Mouse (Mus musculus): ENCODE results near the gene Cyp2d9. TPM values are rescaled to one million over a fixed set of nuclear protein-coding genes. Genes with fewer than 3 reads are reported as not detected.

Cyp2d9 gene
- polyA plus RNA-seq, 1 experiment from 2014 or later = not detected

DNA sequence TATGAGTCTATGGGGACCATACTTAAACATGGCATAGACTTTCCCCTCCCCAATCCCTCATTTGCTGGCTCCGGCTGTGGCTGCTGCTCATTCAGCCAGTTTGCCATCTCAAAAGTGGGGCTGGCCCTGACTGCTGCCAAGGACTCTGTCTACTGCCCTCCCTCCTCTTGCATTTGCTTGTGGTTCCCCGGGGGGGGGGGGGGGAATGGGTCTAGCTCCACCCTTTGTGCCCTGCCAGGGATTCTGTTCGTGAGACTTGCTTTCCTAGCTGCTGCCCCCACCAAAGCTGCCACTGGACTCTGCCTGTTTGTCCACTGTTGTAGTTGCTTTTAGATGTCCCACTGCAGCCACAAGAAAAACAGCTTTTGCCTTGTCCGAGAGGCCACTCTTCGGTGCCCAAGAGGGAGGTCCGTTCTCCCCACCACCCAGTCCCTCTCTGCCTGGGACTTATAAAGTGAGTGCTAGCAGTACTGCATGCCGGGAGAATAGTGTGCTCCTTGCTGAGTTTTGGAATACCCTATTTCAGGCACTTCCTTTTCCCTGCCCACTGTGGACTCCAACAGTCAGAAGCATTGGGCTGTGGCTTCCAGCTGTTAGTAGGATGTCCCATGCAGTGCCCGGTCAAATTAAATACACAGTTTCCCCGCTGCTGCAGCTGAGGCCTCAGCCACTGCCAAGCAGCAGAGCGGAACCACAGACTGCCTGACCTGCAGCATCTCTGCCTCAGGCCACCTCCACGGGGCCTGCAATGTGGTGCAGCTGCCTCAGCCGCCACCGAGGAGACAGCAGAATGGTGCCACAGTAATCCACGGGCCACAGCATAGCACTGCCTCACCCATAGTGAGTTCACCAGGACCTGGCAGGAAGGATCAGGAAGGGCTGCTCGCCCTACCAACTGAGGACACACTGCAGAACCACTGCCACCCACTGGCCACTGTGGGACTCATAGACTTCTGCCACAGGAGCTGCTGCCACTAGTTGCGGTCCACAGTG is 16.1 kb upstream of the Cyp2d9 start:
- peak; percentile 95 for ATAC-seq (replicated peaks; ENCODE audit: insufficient number of reproducible peaks, insufficient read depth, low FRiP score, low read depth)

GRCm38 (mm10) chr15:82418616-82419015 is 14.6 kb upstream of the Cyp2d9 start:
- no peaks in the 10 kb centered on the region for H3K9me3 ChIP-seq (replicated peaks)
- H3K4me2 ChIP-seq = no peak overlapping the region
- no peak overlapping the region for H3K9ac ChIP-seq
- H3K4me1 ChIP-seq (replicated peaks) = peaks cover 6% of the 10 kb centered on the region
- WGBS = 69% methylated on average over 1 of the region's 1 CpGs
- no peaks in the 10 kb centered on the region for H3K27me3 ChIP-seq
- H3K36me3 ChIP-seq = no peaks in the 10 kb centered on the region
- no peak overlapping the region for H3K4me3 ChIP-seq
- H3K27ac ChIP-seq = no peak overlapping the region
- no peak for ATAC-seq (replicated peaks; ENCODE audit: insufficient number of reproducible peaks, insufficient read depth, low FRiP score, low read depth)

More for the DNA sequence above, 16.1 kb upstream of the Cyp2d9 start:
- H3K27me3 ChIP-seq = no peaks in the 10 kb centered on the region
- peak overlapping the region; percentile 47 for H3K4me2 ChIP-seq
- 32% methylated on average over 16 of the region's 16 CpGs for WGBS
- no peaks in the 10 kb centered on the region for H3K36me3 ChIP-seq
- 0 out of 2 replicates have a peak overlapping the region, but pooled peaks have one; percentile 14 for H3K9ac ChIP-seq
- H3K27ac ChIP-seq = no peak overlapping the region
- peaks cover 6% of the 10 kb centered on the region for H3K4me1 ChIP-seq (replicated peaks)
- H3K4me3 ChIP-seq = peak overlapping the region; percentile 13; the same call in 1 of the 2 replicates
- no peaks in the 10 kb centered on the region for H3K9me3 ChIP-seq (replicated peaks)

DNA sequence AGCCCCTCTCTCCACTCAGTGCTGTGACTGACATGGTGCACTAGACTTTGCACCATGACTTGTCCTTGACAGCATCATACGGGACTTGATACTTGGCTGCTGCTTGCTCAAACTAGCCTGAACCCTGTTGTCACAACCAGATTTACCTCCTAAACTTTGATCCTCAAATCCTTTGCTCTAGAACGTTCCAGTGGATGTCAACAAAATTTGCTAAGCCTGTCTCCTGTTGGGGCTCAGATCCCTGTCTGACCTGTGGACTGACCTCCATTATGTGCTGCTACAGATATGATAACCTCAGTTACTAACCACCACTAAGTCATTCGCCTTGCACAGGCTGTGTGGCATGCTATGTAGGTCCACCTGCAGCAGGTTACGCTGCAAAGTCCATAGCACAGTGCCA is 10.3 kb upstream of the Cyp2d9 start:
- ATAC-seq (replicated peaks; ENCODE audit: insufficient number of reproducible peaks, insufficient read depth, low FRiP score, low read depth) = no peak
- Histone ChIP-seq H3K9me3 (replicated peaks) (no peaks in the 10 kb centered on the region), H3K36me3 (no peaks in the 10 kb centered on the region), H3K27me3 (no peaks in the 10 kb centered on the region), H3K9ac (no peak overlapping the region), H3K4me2 (no peak overlapping the region), H3K4me3 (no peak overlapping the region), H3K27ac (no peak overlapping the region), H3K4me1 (replicated peaks) (no peaks in the 10 kb centered on the region)
- WGBS = 77% methylated on average over 4 of the region's 4 CpGs

DNA sequence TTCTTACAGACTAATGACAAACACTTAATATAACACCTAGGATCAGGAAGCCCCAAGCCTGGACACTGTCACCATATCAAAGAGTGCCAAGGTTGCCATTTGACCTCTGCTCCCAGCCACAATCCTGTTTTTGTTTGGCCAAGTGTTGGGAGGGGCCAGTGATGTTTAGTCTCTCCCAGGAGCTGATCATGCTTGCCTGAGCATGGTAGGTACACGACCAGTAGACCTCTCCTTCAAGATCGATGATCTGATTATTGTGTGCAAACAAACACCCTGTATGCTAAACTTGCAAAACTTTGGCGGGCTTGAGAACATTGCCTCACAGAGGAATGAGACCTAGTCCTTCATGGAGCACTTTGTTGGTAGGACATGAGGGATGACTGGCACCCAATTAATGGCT is 9.8 kb upstream of the Cyp2d9 start:
- 73% methylated on average over 3 of the region's 3 CpGs for WGBS
- no peak for ATAC-seq (replicated peaks; ENCODE audit: insufficient number of reproducible peaks, insufficient read depth, low FRiP score, low read depth)
- Histone ChIP-seq H3K36me3 (no peaks in the 10 kb centered on the region), H3K4me1 (replicated peaks) (no peaks in the 10 kb centered on the region), H3K9me3 (replicated peaks) (no peaks in the 10 kb centered on the region), H3K27me3 (no peaks in the 10 kb centered on the region), H3K4me2 (no peak overlapping the region), H3K9ac (no peak overlapping the region), H3K27ac (no peak overlapping the region), H3K4me3 (no peak overlapping the region)

GRCm38 (mm10) chr15:82433621-82434020 is 384 bp downstream of the Cyp2d9 start:
- Histone ChIP-seq H3K9me3 (replicated peaks) (peaks cover 9% of the 10 kb centered on the region), H3K9ac (no peak overlapping the region), H3K27ac (no peak overlapping the region), H3K4me1 (replicated peaks) (no peaks in the 10 kb centered on the region), H3K4me3 (no peak overlapping the region), H3K36me3 (no peaks in the 10 kb centered on the region), H3K27me3 (no peaks in the 10 kb centered on the region), H3K4me2 (no peak overlapping the region)
- WGBS = 88% methylated on average over 3 of the region's 3 CpGs
- ATAC-seq (replicated peaks; ENCODE audit: insufficient number of reproducible peaks, insufficient read depth, low FRiP score, low read depth) = no peak

DNA sequence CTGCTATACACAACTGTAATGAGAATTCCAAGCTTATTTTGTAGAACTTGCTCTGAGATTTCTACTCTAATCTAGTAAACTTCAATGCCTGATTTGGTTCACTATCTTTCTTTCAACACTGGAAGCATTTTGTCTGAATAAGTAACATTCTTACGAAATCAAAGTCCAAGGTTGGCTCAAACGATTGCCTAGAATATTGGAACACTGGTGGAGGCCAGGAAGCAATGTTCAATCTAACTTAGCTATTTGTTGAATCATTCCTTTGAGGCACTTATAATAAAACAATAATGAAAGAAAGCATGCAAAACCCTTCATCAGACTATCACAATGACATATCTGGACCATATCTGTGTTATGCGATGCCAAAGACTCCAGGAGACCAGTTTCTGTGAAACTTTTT is 1.3 kb downstream of the Cyp2d9 start:
- peaks cover 9% of the 10 kb centered on the region for H3K9me3 ChIP-seq (replicated peaks)
- H3K9ac ChIP-seq = no peak overlapping the region
- no peaks in the 10 kb centered on the region for H3K36me3 ChIP-seq
- WGBS = 79% methylated on average over 3 of the region's 3 CpGs
- no peak overlapping the region for H3K4me3 ChIP-seq
- no peaks in the 10 kb centered on the region for H3K27me3 ChIP-seq
- no peak overlapping the region for H3K27ac ChIP-seq
- no peaks in the 10 kb centered on the region for H3K4me1 ChIP-seq (replicated peaks)
- no peak overlapping the region for H3K4me2 ChIP-seq
- ATAC-seq (replicated peaks; ENCODE audit: insufficient number of reproducible peaks, insufficient read depth, low FRiP score, low read depth) = no peak

DNA sequence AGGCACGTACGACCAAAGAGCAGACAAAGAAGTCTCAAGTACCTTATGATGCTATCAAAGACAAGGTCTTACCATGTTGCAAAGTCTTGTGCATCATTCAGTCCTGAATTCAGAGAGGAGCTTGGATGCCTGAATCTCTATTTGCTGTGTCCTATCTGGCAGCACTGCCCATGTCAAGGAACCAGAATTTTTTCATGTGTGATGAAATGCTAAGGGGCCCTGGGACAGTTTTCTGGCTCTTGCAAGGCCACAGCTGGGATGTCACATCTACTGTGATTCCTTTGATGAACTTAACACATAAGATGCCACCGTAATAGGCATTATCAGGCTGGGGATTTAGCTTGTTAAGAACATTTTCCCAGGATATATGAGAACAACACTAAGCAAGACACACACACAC is 1.8 kb downstream of the Cyp2d9 start:
- Histone ChIP-seq H3K4me2 (no peak overlapping the region), H3K9ac (no peak overlapping the region), H3K36me3 (no peaks in the 10 kb centered on the region), H3K4me3 (no peak overlapping the region), H3K27me3 (no peaks in the 10 kb centered on the region), H3K9me3 (replicated peaks) (peaks cover 6% of the 10 kb centered on the region), H3K4me1 (replicated peaks) (no peaks in the 10 kb centered on the region), H3K27ac (no peak overlapping the region)
- WGBS = 77% methylated on average over 3 of the region's 3 CpGs
- ATAC-seq (replicated peaks; ENCODE audit: insufficient number of reproducible peaks, insufficient read depth, low FRiP score, low read depth) = no peak

- no peak overlapping the region for H3K9ac ChIP-seq
- no peak for ATAC-seq (replicated peaks; ENCODE audit: insufficient number of reproducible peaks, insufficient read depth, low FRiP score, low read depth)
- no peaks in the 10 kb centered on the region for H3K4me1 ChIP-seq (replicated peaks)
- H3K9me3 ChIP-seq (replicated peaks) = peaks cover under 1% of the 10 kb centered on the region
- WGBS = 71% methylated on average over 2 of the region's 2 CpGs
- H3K4me3 ChIP-seq = no peak overlapping the region
- H3K27ac ChIP-seq = no peak overlapping the region
- no peaks in the 10 kb centered on the region for H3K27me3 ChIP-seq
- no peak overlapping the region for H3K4me2 ChIP-seq
- H3K36me3 ChIP-seq = no peaks in the 10 kb centered on the region
Observed at GRCm38 (mm10) chr15:82435606-82436005, 2.4 kb downstream of the Cyp2d9 start.

DNA sequence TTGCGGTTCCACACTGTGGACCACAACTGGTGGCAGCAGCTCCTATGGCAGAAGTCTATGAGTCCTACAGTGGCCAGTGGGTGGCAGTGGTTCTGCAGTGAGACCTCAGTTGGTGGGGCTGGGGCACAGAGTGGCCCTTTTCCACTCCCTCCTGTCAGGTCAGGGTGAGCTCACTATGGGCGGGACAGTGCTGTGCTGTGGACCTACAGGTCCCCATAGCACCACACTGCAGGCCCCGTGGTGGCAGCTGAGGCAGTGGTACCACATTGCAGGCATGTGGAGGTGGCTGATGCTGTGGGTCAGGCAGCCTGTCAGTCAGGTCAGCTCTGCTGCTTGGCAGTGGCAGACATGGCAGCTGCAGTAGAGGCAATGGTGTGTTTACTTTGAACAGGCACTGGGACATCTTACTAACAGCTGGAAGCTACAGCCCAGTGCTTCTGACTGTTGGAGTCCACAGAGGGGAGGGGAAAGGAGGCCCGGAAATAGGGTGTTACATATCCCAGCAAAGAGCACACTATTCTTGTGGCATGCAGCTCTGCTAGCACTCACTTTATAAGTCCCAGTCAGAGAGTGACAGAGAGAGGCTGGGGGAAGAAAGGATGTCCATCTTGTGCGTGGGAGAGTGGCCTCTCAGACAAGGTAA is 4.9 kb downstream of the Cyp2d9 start:
- no peaks in the 10 kb centered on the region for H3K4me1 ChIP-seq (replicated peaks)
- H3K4me2 ChIP-seq = no peak overlapping the region
- 57% methylated on average over 5 of the region's 5 CpGs for WGBS
- no peaks in the 10 kb centered on the region; the same call in 1 of the 2 replicates for H3K9me3 ChIP-seq (replicated peaks)
- H3K9ac ChIP-seq = no peak overlapping the region
- no peaks in the 10 kb centered on the region for H3K36me3 ChIP-seq
- no peak overlapping the region for H3K27ac ChIP-seq
- no peaks in the 10 kb centered on the region for H3K27me3 ChIP-seq
- no peak overlapping the region for H3K4me3 ChIP-seq
- no peak for ATAC-seq (replicated peaks; ENCODE audit: insufficient number of reproducible peaks, insufficient read depth, low FRiP score, low read depth)

- 74% methylated on average over 3 of the region's 3 CpGs for WGBS
- H3K36me3 ChIP-seq = no peaks in the 10 kb centered on the region
- no peak overlapping the region for H3K9ac ChIP-seq
- ATAC-seq (replicated peaks; ENCODE audit: insufficient number of reproducible peaks, insufficient read depth, low FRiP score, low read depth) = no peak
- H3K27me3 ChIP-seq = no peaks in the 10 kb centered on the region
- 0 out of 2 replicates have a peak, but pooled peaks cover 3% of the 10 kb centered on the region for H3K4me1 ChIP-seq (replicated peaks)
- H3K4me3 ChIP-seq = no peak overlapping the region
- H3K9me3 ChIP-seq (replicated peaks) = no peaks in the 10 kb centered on the region
- no peak overlapping the region for H3K27ac ChIP-seq
- H3K4me2 ChIP-seq = no peak overlapping the region
Observed at GRCm38 (mm10) chr15:82443658-82444057, 10.4 kb downstream of the Cyp2d9 start.

DNA sequence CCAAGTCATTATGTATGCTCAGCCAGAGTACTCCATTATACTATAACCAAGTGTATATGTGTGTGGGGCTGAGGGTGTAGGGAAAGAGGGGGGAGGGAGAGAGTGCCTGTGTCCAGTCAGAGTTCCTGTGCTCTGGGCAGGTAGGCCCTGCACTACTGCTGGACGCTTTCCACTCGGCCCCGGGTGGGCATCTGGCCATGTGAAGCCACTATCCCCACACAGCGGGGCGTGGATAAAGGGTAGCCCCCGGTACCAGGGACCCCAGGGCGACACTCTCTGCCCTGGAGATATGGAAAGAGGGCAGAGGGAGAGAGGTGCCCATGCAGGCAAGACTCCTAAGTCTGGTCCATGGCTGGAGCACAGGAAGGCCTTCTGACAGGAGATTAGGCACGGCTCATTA is 12.0 kb downstream of the Cyp2d9 start:
- H3K27ac ChIP-seq = no peak overlapping the region
- no peaks in the 10 kb centered on the region for H3K9me3 ChIP-seq (replicated peaks)
- H3K4me1 ChIP-seq (replicated peaks) = 0 out of 2 replicates have a peak, but pooled peaks cover 3% of the 10 kb centered on the region
- H3K9ac ChIP-seq = no peak overlapping the region
- no peak for ATAC-seq (replicated peaks; ENCODE audit: insufficient number of reproducible peaks, insufficient read depth, low FRiP score, low read depth)
- WGBS = 83% methylated on average over 8 of the region's 8 CpGs
- no peaks in the 10 kb centered on the region for H3K36me3 ChIP-seq
- H3K27me3 ChIP-seq = no peaks in the 10 kb centered on the region
- H3K4me3 ChIP-seq = no peak overlapping the region
- no peak overlapping the region for H3K4me2 ChIP-seq

Data from heart, embryonic 15.5 days (tissue).